Mouse (Mus musculus): Measurements from ENCODE around the gene Pygo1. TPM values are rescaled to one million over a fixed set of nuclear protein-coding genes. Genes with fewer than 3 reads are reported as not detected.
A peak's percentile ranks its signal among the peaks of the same experiment; 100 is the strongest.

Pygo1 gene
- polyA plus RNA-seq, 1 experiment from 2014 or later, result 3.2 TPM

GRCm38 (mm10) chr9:72902057-72902456 lies 23.4 kb upstream of the Pygo1 start:
- H3K4me3 ChIP-seq (replicated peaks; ENCODE audit: low read depth, low read length), result no peak overlapping the region

GRCm38 (mm10) chr9:72902611-72903010 lies 22.8 kb upstream of the Pygo1 start:
- 93% methylated on average over 5 of the region's 5 CpGs for WGBS
- no peak for ATAC-seq (replicated peaks; ENCODE audit: low FRiP score, low read depth)
- no peaks in the 10 kb centered on the region for H3K27me3 ChIP-seq (ENCODE audit: insufficient read depth, low read length)
- no peaks in the 10 kb centered on the region for H3K9me3 ChIP-seq (replicated peaks; ENCODE audit: low read length)
- no peaks in the 10 kb centered on the region for H3K4me1 ChIP-seq (replicated peaks; ENCODE audit: insufficient read depth, low read length)
- TF ChIP-seq CTCF (IDR thresholded peaks at IDR 0.05; ENCODE audit: low read depth), result no peak
- H3K27ac ChIP-seq, result no peak overlapping the region
- no peak for DNase-seq (ENCODE audit: low spot score)
- no peak overlapping the region for H3K4me3 ChIP-seq (replicated peaks; ENCODE audit: low read depth, low read length)
- H3K36me3 ChIP-seq (ENCODE audit: insufficient read depth, low read length), result no peaks in the 10 kb centered on the region
- H3K4me2 ChIP-seq (ENCODE audit: low read length), result no peak overlapping the region
- H3K9ac ChIP-seq (ENCODE audit: low read depth, low read length), result no peak overlapping the region

More at GRCm38 (mm10) chr9:72902057-72902456, 23.4 kb upstream of the Pygo1 start:
- ATAC-seq (replicated peaks; ENCODE audit: low FRiP score, low read depth) (no peak), DNase-seq (ENCODE audit: low spot score) (no peak)
- Histone ChIP-seq H3K36me3 (ENCODE audit: insufficient read depth, low read length) (no peaks in the 10 kb centered on the region), H3K4me1 (replicated peaks; ENCODE audit: insufficient read depth, low read length) (no peaks in the 10 kb centered on the region), H3K27me3 (ENCODE audit: insufficient read depth, low read length) (no peaks in the 10 kb centered on the region), H3K9me3 (replicated peaks; ENCODE audit: low read length) (no peaks in the 10 kb centered on the region), H3K4me2 (ENCODE audit: low read length) (no peak overlapping the region), H3K9ac (ENCODE audit: low read depth, low read length) (no peak overlapping the region), H3K27ac (no peak overlapping the region)
- TF ChIP-seq CTCF (IDR thresholded peaks at IDR 0.05; ENCODE audit: low read depth), result no peak
- 68% methylated on average over 8 of the region's 8 CpGs for WGBS

DNA sequence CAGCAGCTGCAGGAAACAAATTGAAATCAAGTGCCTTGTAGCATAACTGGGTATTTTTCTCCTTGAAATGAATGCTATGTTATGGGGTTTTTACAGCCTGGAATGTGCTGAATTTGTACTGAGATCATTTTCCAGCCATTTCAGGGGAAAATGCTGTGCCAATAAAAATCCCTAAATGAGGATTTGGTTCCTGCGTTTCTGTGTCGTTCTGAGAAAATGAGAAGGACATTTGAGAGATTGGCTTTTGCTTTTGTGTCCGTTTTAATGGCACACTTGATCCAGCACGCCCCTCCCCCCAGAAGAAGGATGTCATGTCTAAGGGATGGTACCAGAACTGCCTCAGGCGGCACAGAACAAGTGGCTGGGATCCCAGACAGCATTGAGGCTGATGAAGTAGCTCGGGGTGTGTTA lies 18.7 kb upstream of the Pygo1 start:
- Histone ChIP-seq H3K9ac (ENCODE audit: low read depth, low read length) (no peak overlapping the region), H3K27me3 (ENCODE audit: insufficient read depth, low read length) (no peaks in the 10 kb centered on the region), H3K4me2 (ENCODE audit: low read length) (no peak overlapping the region), H3K36me3 (ENCODE audit: insufficient read depth, low read length) (no peaks in the 10 kb centered on the region), H3K4me1 (replicated peaks; ENCODE audit: insufficient read depth, low read length) (no peaks in the 10 kb centered on the region), H3K27ac (no peak overlapping the region), H3K9me3 (replicated peaks; ENCODE audit: low read length) (no peaks in the 10 kb centered on the region), H3K4me3 (replicated peaks; ENCODE audit: low read depth, low read length) (no peak overlapping the region)
- 60% methylated on average over 6 of the region's 6 CpGs for WGBS
- TF ChIP-seq CTCF (IDR thresholded peaks at IDR 0.05; ENCODE audit: low read depth), result no peak
- no peak for ATAC-seq (replicated peaks; ENCODE audit: low FRiP score, low read depth)
- no peak for DNase-seq (ENCODE audit: low spot score)

DNA sequence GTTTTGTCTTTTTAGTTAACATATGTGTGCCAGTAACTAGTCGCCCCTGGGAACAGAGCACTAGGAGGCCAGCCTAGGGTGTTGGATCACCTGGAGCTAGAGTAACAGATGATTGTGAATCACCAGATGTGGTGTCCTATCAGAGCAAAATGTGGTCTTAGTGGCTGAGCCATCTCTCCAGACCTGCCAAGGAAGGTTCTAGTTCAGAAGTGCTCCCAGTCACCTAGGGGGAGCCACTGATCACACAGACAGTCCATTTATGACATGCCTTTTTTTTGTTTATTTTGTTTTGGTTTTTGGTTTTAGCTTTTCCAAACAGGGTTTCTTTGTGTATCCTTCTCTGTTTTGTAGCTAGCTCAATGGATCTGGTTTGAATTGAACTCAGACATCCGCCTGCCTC lies 14.1 kb upstream of the Pygo1 start:
- no peak overlapping the region for H3K4me2 ChIP-seq (ENCODE audit: low read length)
- 92% methylated on average over 2 of the region's 2 CpGs for WGBS
- H3K9me3 ChIP-seq (replicated peaks; ENCODE audit: low read length), result no peaks in the 10 kb centered on the region
- no peak overlapping the region for H3K27ac ChIP-seq
- peaks cover 2% of the 10 kb centered on the region; the same call in 1 of the 2 replicates for H3K36me3 ChIP-seq (ENCODE audit: insufficient read depth, low read length)
- no peak for TF ChIP-seq CTCF (IDR thresholded peaks at IDR 0.05; ENCODE audit: low read depth)
- ATAC-seq (replicated peaks; ENCODE audit: low FRiP score, low read depth) (no peak), DNase-seq (ENCODE audit: low spot score) (no peak)
- H3K4me1 ChIP-seq (replicated peaks; ENCODE audit: insufficient read depth, low read length), result no peaks in the 10 kb centered on the region
- no peak overlapping the region for H3K4me3 ChIP-seq (replicated peaks; ENCODE audit: low read depth, low read length)
- H3K27me3 ChIP-seq (ENCODE audit: insufficient read depth, low read length), result no peaks in the 10 kb centered on the region
- no peak overlapping the region for H3K9ac ChIP-seq (ENCODE audit: low read depth, low read length)

GRCm38 (mm10) chr9:72913551-72913950 lies 11.9 kb upstream of the Pygo1 start:
- no peak overlapping the region for H3K9ac ChIP-seq (ENCODE audit: low read depth, low read length)
- no peaks in the 10 kb centered on the region for H3K27me3 ChIP-seq (ENCODE audit: insufficient read depth, low read length)
- DNase-seq (ENCODE audit: low spot score), result no peak
- H3K4me1 ChIP-seq (replicated peaks; ENCODE audit: insufficient read depth, low read length), result no peaks in the 10 kb centered on the region
- H3K4me2 ChIP-seq (ENCODE audit: low read length), result peak overlapping the region; percentile 27; the same call in 1 of the 2 replicates
- 41% methylated on average over 6 of the region's 6 CpGs for WGBS
- H3K4me3 ChIP-seq (replicated peaks; ENCODE audit: low read depth, low read length), result no peak overlapping the region
- peaks cover 2% of the 10 kb centered on the region; the same call in 1 of the 2 replicates for H3K36me3 ChIP-seq (ENCODE audit: insufficient read depth, low read length)
- no peak for ATAC-seq (replicated peaks; ENCODE audit: low FRiP score, low read depth)
- TF ChIP-seq CTCF (IDR thresholded peaks at IDR 0.05; ENCODE audit: low read depth), result no peak
- H3K9me3 ChIP-seq (replicated peaks; ENCODE audit: low read length), result no peaks in the 10 kb centered on the region
- H3K27ac ChIP-seq, result no peak overlapping the region

DNA sequence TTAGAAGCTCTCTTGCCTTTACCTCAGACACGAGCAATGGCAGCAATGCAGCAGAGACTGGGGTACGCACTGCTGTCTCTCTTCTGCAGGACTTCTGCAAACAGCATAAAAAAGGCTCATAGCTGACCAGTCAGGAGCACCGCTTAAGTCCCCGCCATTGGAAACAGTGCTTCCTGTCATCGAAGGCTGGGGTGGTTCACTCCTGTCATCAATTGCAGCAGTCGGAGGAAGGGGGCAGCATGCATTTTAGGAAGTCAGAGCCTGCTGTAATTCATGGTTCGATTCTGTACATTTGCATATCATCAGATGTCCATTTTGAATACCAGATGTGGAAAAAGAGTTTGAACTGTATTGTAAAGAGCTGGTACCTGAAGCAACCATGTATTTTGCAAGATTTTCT lies 9.7 kb upstream of the Pygo1 start:
- H3K4me3 ChIP-seq (replicated peaks; ENCODE audit: low read depth, low read length), result no peak overlapping the region
- ATAC-seq (replicated peaks; ENCODE audit: low FRiP score, low read depth) (no peak), DNase-seq (ENCODE audit: low spot score) (peak; percentile 13)
- no peak overlapping the region for H3K4me2 ChIP-seq (ENCODE audit: low read length)
- H3K4me1 ChIP-seq (replicated peaks; ENCODE audit: insufficient read depth, low read length), result no peaks in the 10 kb centered on the region
- H3K27me3 ChIP-seq (ENCODE audit: insufficient read depth, low read length), result no peaks in the 10 kb centered on the region
- TF ChIP-seq CTCF (IDR thresholded peaks at IDR 0.05; ENCODE audit: low read depth), result no peak
- H3K36me3 ChIP-seq (ENCODE audit: insufficient read depth, low read length), result peaks cover 2% of the 10 kb centered on the region; the same call in 1 of the 2 replicates
- no peak overlapping the region for H3K27ac ChIP-seq
- WGBS, result 61% methylated on average over 7 of the region's 7 CpGs
- H3K9ac ChIP-seq (ENCODE audit: low read depth, low read length), result no peak overlapping the region
- H3K9me3 ChIP-seq (replicated peaks; ENCODE audit: low read length), result no peaks in the 10 kb centered on the region

GRCm38 (mm10) chr9:72923068-72923467 lies 2.4 kb upstream of the Pygo1 start:
- no peak overlapping the region for H3K27ac ChIP-seq
- WGBS, result 92% methylated on average over 3 of the region's 3 CpGs
- H3K9me3 ChIP-seq (replicated peaks; ENCODE audit: low read length), result no peaks in the 10 kb centered on the region
- DNase-seq (ENCODE audit: low spot score) (no peak), ATAC-seq (replicated peaks; ENCODE audit: low FRiP score, low read depth) (no peak)
- no peak for TF ChIP-seq CTCF (IDR thresholded peaks at IDR 0.05; ENCODE audit: low read depth)
- no peaks in the 10 kb centered on the region for H3K4me1 ChIP-seq (replicated peaks; ENCODE audit: insufficient read depth, low read length)
- no peak overlapping the region for H3K9ac ChIP-seq (ENCODE audit: low read depth, low read length)
- no peak overlapping the region for H3K4me3 ChIP-seq (replicated peaks; ENCODE audit: low read depth, low read length)
- H3K27me3 ChIP-seq (ENCODE audit: insufficient read depth, low read length), result no peaks in the 10 kb centered on the region
- H3K4me2 ChIP-seq (ENCODE audit: low read length), result no peak overlapping the region
- H3K36me3 ChIP-seq (ENCODE audit: insufficient read depth, low read length), result no peaks in the 10 kb centered on the region
